Mouse (Mus musculus) spleen, adult 2 months (tissue): ENCODE data around the gene Phldb2. TPM values are rescaled to one million over a fixed set of nuclear protein-coding genes. Genes with fewer than 3 reads are reported as not detected.

Source experiments
- DNase-seq, 2 experiments: peaks; one replicate each; pipeline versions ENCODE4 v3.0.0 to v3.0.0-alpha.2; 2012 to 2021; ENCODE audit warnings: low spot score in 2 of 2, low read depth in 1 of 2
- H3K27ac ChIP-seq: fragments of 200-500 bp; 2 replicates; pipeline ENCODE4 v1.5.1; 2012; ENCODE audit warnings: low read length, inconsistent platforms; ENCODE audit not compliant: insufficient read depth
- H3K27me3 ChIP-seq: fragments of 200-500 bp; 2 replicates; pipeline ENCODE4 v1.6.1; 2012; ENCODE audit warnings: mild to moderate bottlenecking, moderate library complexity, low read length, inconsistent platforms; ENCODE audit not compliant: control insufficient read depth, insufficient read depth
- H3K36me3 ChIP-seq: fragments of 200-500 bp; 2 replicates; pipeline ENCODE4 v1.6.1; 2012; ENCODE audit warnings: mild to moderate bottlenecking, low read length, inconsistent platforms; ENCODE audit not compliant: control insufficient read depth, insufficient read depth
- H3K4me1 ChIP-seq: fragments of 200-500 bp; 2 replicates; pipeline ENCODE4 v1.6.1; 2011; ENCODE audit warnings: inconsistent platforms; ENCODE audit not compliant: control insufficient read depth, insufficient read depth, insufficient read length
- H3K4me3 ChIP-seq: fragments of 200-500 bp; 2 replicates; pipeline ENCODE4 v1.5.1; 2011; ENCODE audit warnings: mild to moderate bottlenecking, inconsistent platforms; ENCODE audit not compliant: insufficient read depth, insufficient read length; ENCODE audit errors: extremely low read depth
- CTCF ChIP-seq: fragments of 200-500 bp; IDR thresholded peaks from 2 replicates; pipeline ENCODE4 v1.5.1; 2011; ENCODE audit warnings: mild to moderate bottlenecking, inconsistent platforms; ENCODE audit not compliant: insufficient read depth, insufficient read length, insufficient replicate concordance; ENCODE audit errors: extremely low read depth
- POLR2A ChIP-seq: fragments of 200-500 bp; IDR thresholded peaks from 2 replicates; pipeline ENCODE4 v1.6.1; 2011; ENCODE audit warnings: low read depth, low read length, inconsistent platforms
- WGBS: fragments of 180-500 bp; shearing (Covaris S2); methylation state at CpG from one replicate; pipeline ENCODE4 v1.1.7; 2018; 5-methylcytosine and 5-hydroxymethylcytosine counted together
- polyA plus RNA-seq: library from polyadenylated mRNA; depleted of rRNA; stranded (reverse); fragments of >200 nt; gene quantifications from 2 replicates; pipeline ENCODE4 v1.2.3, GENCODE M21; 2012

The Phldb2 gene
- polyA plus RNA-seq, 1 experiment = 5.0 TPM

DNA sequence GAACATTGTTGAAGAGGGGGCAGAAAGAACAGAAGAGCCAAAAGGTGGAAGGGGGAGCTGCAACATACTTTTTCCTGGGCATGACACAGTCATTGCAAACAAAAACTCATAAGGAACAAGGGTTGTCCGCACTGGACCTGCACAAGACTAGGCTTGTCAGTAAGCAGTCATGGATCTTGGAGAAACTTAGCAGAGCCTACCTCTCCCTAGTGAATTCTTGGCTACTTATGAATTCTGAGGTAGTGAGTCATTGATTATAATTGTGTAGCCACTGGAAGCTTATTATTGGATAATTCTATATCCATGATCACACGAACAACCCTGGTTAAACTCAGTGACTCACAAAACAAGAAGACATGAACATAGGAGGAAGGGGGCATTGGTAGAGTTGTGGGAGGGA is 7.1 kb downstream of the Phldb2 start:
- 92% methylated on average over 2 of the region's 2 CpGs for WGBS
- Histone ChIP-seq H3K36me3 (no peaks in the 10 kb centered on the region), H3K27ac (no peak overlapping the region), H3K4me3 (no peak overlapping the region), H3K27me3 (no peaks in the 10 kb centered on the region), H3K4me1 (no peaks in the 10 kb centered on the region)
- no peak for TF ChIP-seq POLR2A
- no peak for TF ChIP-seq CTCF
- DNase-seq = no peak

DNA sequence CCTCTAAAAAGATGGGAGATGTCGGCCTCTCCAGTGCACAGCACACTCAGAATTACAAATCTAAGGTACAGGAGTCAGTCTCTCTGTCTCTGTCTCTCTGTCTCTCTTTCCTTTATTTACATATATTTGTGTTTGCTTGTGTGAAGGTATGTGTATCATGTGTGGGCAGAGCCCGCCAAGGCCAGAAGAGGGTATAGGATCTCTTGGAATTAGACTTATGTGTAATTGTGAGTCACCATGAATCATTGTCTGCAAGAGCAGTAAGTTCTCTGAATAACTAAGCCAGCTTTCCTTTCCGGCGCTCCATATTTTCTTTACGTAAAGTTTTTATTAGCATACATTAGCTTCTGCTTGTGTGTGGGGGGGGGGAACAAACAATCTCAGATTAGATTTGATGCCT is 7.7 kb downstream of the Phldb2 start:
- no peak overlapping the region for H3K4me3 ChIP-seq
- no peaks in the 10 kb centered on the region for H3K4me1 ChIP-seq
- no peak for TF ChIP-seq POLR2A
- WGBS = 97% methylated on average over 5 of the region's 5 CpGs
- no peak overlapping the region for H3K27ac ChIP-seq
- DNase-seq = no peak
- H3K36me3 ChIP-seq = no peaks in the 10 kb centered on the region
- H3K27me3 ChIP-seq = no peaks in the 10 kb centered on the region

DNA sequence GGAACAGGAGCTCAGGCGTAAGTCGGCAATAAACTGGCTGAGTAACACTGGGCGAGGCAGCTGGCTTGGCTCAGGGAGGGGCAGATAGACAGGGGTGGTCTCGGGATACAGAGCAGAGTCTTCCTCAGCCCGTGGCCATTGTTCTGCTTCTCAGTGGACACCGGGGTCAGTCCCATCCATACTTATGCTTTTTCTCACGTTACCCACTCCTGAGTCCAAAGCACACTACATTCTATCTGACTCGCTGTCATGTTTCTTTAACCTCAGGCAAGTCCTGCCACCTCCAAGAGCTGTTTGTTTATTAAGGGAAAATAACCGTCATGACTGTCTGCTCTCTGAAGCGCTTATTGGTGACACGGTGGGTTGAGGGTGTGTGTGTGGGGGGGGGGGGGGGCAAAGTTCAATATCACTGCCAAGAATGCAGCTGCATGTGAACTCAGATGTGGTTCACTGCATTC is 8.2 kb downstream of the Phldb2 start:
- no peak for TF ChIP-seq POLR2A
- no peak for TF ChIP-seq CTCF
- H3K4me3 ChIP-seq = no peak overlapping the region
- no peaks in the 10 kb centered on the region for H3K36me3 ChIP-seq
- no peak for DNase-seq
- WGBS = 87% methylated on average over 11 of the region's 11 CpGs
- H3K4me1 ChIP-seq = no peaks in the 10 kb centered on the region
- no peaks in the 10 kb centered on the region for H3K27me3 ChIP-seq
- no peak overlapping the region for H3K27ac ChIP-seq

DNA sequence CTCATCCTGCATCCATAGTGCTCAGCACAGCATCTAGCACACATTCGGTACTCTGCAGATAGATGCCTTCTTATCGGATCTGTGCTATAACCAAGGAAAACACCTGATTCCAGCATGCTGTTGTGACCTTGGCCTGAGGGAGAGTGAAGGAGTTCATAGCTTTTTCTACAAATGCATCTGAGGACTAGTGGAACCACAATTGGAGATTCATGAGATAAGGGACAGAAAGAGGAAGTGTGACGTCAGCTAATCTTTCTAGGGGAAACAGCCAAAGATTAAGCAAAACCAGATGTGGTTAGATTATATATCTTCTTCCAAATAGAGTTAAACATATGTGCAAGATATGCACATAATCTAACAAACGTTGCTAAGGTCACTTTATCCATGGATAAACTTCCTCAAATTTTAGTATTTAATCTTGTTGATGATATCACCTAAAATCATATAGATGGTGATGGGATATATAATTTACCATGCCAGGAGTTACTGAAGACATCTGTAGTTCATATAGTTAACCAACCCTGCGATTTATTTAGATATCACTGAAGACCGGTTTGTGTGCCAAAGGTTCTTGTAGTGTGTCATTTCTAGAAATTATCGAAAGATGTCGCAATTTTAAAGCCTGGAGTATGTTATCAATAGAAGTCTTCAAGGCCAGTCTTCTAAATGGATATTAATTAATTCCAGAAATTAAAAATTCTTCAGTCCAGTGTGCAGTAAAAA is 11.1 kb downstream of the Phldb2 start:
- H3K4me3 ChIP-seq = no peak overlapping the region
- DNase-seq = peak in 1 of 2 experiments; percentile 8
- H3K36me3 ChIP-seq = no peaks in the 10 kb centered on the region
- H3K27me3 ChIP-seq = no peaks in the 10 kb centered on the region
- no peaks in the 10 kb centered on the region for H3K4me1 ChIP-seq
- no peak overlapping the region for H3K27ac ChIP-seq
- no peak for TF ChIP-seq CTCF
- TF ChIP-seq POLR2A = no peak
- WGBS = 46% methylated on average over 8 of the region's 8 CpGs

DNA sequence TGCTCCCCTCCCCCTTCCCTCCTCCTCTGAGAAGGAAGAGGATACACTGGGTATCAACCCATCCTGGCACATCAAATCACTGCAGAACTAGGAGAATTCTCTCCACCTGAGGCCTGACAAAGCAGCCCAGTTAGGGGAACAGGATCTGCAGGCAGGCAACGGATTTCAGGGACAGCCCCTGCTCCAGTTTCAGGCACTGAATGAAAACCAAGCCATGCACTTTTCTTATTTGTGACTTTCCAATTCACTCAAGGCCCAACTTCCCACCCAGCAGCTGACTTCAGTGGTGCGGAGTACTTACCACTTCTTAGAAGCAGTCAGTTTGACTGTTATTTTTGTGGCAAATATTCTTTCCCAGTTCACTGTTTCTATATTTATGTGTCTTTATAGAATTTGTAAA is 12.7 kb downstream of the Phldb2 start:
- no peak overlapping the region for H3K4me3 ChIP-seq

DNA sequence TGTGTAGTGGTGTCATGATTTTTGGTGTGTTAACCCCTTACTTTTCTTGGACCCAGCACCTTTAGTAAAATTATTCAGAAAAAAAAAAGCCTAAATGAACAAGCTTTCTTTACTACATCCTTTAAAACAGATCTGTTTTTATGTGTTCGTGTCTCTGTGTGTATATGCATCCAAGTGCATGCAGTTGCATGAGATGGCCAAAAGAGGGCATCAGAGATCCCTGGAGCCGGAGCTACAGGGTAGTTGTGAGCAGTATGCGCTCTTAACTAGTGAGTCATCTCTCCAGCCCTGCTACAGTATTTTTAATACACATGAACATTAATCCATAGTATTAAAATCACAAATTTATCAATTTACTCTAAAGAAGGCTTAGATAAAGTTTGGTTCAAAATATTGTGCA is 14.0 kb downstream of the Phldb2 start:
- Histone ChIP-seq H3K36me3 (no peaks in the 10 kb centered on the region), H3K4me3 (no peak overlapping the region), H3K27me3 (no peaks in the 10 kb centered on the region), H3K4me1 (no peaks in the 10 kb centered on the region), H3K27ac (no peak overlapping the region)
- DNase-seq = no peak
- no peak for TF ChIP-seq POLR2A
- TF ChIP-seq CTCF = no peak
- 95% methylated on average over 3 of the region's 3 CpGs for WGBS

More for the DNA sequence above, 12.7 kb downstream of the Phldb2 start:
- Histone ChIP-seq H3K27me3 (no peaks in the 10 kb centered on the region), H3K36me3 (no peaks in the 10 kb centered on the region), H3K4me1 (no peaks in the 10 kb centered on the region), H3K27ac (no peak overlapping the region)
- no peak for DNase-seq
- 89% methylated on average over 2 of the region's 2 CpGs for WGBS
- TF ChIP-seq CTCF (no peak), POLR2A (no peak)

DNA sequence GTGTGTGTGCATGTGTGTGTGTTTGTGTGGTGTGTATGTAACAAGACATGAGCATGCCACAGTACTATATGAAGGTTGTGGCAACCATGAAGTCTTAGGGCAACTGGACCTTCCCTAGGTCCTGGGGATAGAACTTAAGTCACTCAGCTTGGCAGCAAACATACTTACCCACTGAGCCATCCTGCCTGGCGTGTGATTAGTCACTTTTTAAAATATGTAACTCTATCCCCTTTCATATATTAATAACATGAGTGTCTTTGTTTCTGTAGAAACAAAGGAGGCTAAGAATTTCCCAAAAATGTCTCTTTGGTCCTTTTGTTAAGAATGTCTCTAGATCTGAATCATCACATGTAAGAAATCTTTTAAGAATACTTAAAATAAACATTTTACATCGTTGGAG is 16.0 kb downstream of the Phldb2 start:
- no peak overlapping the region for H3K27ac ChIP-seq
- no peak overlapping the region for H3K4me3 ChIP-seq
- no peak for DNase-seq
- no peaks in the 10 kb centered on the region for H3K27me3 ChIP-seq
- no peaks in the 10 kb centered on the region for H3K36me3 ChIP-seq
- no peaks in the 10 kb centered on the region for H3K4me1 ChIP-seq
- TF ChIP-seq CTCF (no peak), POLR2A (no peak)
- 70% methylated on average over 2 of the region's 2 CpGs for WGBS
